Mouse (Mus musculus) spleen, postnatal 4 days (tissue): Measurements from ENCODE around the gene Gtsf2.
"Not testable (repeated sequence)": the region's sequence is repeated elsewhere in the genome, so short reads cannot be mapped to it uniquely, and the experiment has no call there.

Experiments
- DNase-seq, 2 experiments: peaks; one replicate each; pipeline ENCODE4 v3.0.0; 2022; ENCODE audit warnings: low spot score in 2 of 2

Gene Gtsf2

DNA sequence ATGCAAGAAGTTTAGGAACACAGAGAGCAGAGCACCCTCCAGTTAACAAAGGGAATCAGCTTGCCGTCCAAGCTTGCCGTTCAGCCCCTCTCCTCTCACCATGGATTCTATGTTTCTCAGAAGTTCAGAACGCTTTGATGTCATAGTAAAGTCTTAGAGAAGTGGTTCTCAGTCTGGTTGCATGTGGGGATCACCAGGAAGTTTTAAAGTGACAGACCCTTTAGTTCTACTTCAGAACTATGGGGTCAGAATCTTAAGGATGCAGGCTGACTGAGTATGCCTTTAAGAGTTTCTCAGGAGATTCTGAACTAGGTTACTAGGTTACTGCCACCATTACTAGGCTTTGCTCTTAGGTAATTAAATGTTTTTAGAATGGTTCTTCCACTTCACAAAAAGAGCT, at the start of gene Gtsf2:
Gene Gtsf2, minus strand, starts transcription at position 101 of the 400 bp plus-strand sequence.
- no peak for DNase-seq

DNA sequence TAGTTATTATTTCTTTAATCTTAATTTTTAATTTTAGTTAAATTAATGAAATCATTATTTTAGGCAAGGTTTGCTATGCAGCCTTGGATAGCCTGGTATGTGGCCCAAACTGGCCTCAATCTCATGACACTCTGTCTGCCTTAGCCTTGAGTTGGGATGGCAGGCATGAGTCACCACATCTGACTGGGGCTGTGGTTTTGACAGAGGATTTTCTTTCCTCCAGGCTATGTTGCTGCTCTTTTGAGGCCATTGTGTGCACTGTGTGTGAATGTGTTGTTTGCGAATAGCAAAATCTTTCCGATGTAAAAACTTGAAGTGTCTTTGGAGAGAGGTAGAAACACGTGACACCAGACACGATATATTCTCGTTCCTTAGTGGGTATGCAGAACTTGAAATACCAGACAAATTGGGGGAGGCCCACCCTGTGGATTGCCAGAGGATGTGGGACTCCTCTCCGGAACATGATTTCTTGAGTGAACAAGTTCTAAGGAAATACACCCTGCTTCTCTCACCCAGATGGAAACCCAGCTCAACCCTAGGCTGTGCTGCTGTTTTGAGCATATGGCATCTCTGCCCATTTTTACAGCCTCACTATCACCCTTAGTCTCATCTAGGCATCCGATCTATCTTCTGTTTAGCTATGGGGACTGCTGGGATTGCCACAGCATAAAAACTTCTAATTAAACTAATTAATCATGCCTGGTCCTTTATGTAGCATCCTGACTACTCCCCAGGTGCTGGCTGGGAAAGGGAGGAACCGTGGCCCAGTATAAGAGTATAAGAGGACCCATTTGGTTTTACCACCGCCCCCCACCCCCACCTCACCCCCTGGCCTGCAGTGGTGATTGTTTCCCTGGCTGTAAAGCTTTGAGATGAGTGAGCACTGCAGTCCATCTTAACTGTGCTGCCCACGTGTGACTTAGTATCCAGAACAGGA, 48.2 kb upstream of the Gtsf2 start:
- DNase-seq: no peak

- DNase-seq: no peak
Measured at GRCm38 (mm10) chr15:103488336-103488735, 40.1 kb upstream of the Gtsf2 start.

- no peak for DNase-seq
Measured at GRCm38 (mm10) chr15:103486658-103487057, 38.4 kb upstream of the Gtsf2 start.

- no peak for DNase-seq
Measured at GRCm38 (mm10) chr15:103485106-103485505, 36.8 kb upstream of the Gtsf2 start.

- DNase-seq: no peak
Measured at GRCm38 (mm10) chr15:103484490-103484889, 36.2 kb upstream of the Gtsf2 start.

DNA sequence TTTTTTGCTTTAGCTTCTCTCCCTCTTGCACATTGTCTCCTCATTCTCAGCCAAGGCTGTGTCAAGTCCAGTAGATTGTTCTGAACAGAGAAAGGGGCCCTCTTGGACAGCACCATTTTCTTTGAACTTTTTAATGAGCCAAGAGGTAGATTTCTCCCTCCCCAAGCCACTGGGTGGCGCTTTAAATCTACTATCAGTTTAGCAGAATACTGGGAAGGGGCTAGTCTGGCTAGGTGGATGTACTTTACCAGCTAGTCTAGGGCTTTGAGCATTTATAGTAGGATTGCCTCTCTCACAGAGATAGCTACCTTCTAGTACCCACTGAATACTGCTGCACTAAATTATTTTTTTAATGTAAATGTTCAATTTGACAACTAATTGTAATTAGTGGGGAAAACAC, 34.2 kb upstream of the Gtsf2 start:
- DNase-seq: no peak

DNA sequence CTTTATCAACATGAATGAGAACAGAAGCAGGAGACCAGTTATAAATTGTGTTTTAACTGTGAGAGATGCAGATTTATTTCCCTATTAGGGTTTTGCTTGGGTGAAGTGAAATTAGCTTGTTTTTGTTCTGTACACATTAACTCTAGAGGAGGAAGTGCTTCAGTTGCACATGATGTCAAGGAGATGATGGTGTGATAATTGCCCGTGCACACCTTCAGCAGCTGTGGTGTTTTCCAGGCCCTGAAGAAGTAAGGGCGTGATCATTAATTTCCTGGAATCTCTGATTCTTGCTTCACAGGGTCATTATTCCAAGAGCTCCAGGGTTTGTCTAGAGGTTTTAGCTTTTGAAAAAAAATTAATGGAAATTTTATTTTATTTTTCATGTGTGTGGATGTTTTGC, 31.9 kb upstream of the Gtsf2 start:
- DNase-seq: no peak

GRCm38 (mm10) chr15:103479080-103479606, 30.9 kb upstream of the Gtsf2 start:
- no peak for DNase-seq

- no peak for DNase-seq
Measured at GRCm38 (mm10) chr15:103473769-103474168, 25.5 kb upstream of the Gtsf2 start.

- no peak for DNase-seq
Measured at GRCm38 (mm10) chr15:103473182-103473581, 24.9 kb upstream of the Gtsf2 start.

GRCm38 (mm10) chr15:103472265-103472664, 24.0 kb upstream of the Gtsf2 start:
- DNase-seq: no peak

DNA sequence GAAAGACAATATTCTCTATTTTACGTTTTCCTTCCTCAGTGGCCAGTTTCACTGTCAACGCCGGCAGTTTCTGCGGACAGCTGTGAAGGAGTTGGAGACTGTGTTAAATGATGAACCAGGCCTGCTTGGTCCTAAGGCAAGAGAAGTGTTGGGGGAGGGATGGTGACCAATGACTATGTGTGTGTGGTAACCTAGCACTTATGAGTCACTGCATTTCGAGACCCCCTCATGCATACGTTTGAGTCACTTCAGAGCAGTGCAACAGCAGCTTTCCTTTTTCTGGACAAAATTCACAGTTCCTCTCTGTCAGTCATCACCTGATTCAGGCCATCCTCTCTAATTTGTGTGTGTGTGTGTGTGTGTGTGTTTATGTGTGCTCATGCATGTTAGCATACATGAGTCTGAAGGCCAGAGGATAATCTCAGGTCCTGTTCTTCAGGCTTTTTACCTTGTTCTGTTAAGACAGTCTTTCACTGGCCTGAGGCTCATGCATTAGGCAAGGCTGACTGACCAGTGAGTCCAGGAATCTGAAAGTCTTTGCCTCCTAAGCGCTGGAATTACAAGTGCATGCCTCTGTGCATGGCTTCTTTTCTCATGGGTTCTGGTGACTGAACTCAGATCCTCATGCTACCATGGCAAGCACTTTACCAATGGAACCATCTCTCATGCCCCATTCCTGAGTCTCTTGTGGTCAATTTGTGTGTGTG, 23.4 kb upstream of the Gtsf2 start:
- no peak for DNase-seq

GRCm38 (mm10) chr15:103462539-103463261, 14.4 kb upstream of the Gtsf2 start:
- no peak for DNase-seq

- no peak for DNase-seq
Measured at GRCm38 (mm10) chr15:103454449-103454848, 6.2 kb upstream of the Gtsf2 start.

- peak; percentile 73 to 82 for DNase-seq
Measured at GRCm38 (mm10) chr15:103453551-103454218, 5.4 kb upstream of the Gtsf2 start, which contains the start of gene Nckap1l. Nckap1l (plus strand) TSS chr15:103453794.

GRCm38 (mm10) chr15:103445966-103446365, 2.3 kb downstream of the Gtsf2 start:
- DNase-seq: not testable (repeated sequence)

DNA sequence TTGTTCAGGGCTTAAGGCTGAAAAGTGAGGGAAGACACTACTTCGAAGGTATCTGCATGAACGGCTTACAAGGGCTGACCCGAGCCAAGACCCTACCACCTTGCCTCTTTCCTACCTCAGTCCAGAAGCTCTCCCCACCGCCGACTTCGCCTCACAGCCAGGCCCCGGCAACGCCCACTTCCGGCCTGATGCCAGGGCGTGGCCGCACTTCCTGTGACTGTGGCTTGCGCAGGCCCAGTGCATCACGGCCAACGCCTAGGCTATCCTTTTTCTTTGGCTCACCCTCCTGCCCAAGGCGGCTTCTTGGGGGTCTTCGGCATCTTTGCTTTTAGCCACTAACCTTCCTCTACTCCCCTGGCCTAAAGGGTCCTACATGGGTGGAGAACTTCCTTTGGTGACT, 18.0 kb downstream of the Gtsf2 start, which contains the start of gene Gtsf1:
Gene Gtsf1, minus strand, starts transcription at position 230 of the 400 bp plus-strand sequence.
- DNase-seq: no peak

- DNase-seq: no peak
Measured at GRCm38 (mm10) chr15:103427017-103427416, 21.3 kb downstream of the Gtsf2 start.

GRCm38 (mm10) chr15:103405586-103405985, 42.7 kb downstream of the Gtsf2 start:
- not testable (repeated sequence) for DNase-seq

GRCm38 (mm10) chr15:103401361-103401760, 46.9 kb downstream of the Gtsf2 start:
- no peak for DNase-seq
